Mouse (Mus musculus) cortical plate, adult 2 months (tissue): ENCODE data around the gene Hist1h2bn. TPM values are rescaled to one million over a fixed set of nuclear protein-coding genes. Genes with fewer than 3 reads are reported as not detected.
"Not testable (repeated sequence)": the region's sequence is repeated elsewhere in the genome, so short reads cannot be mapped to it uniquely, and the experiment has no call there.

Source experiments
- H3K27ac ChIP-seq: fragments of 200-500 bp; 2 replicates; pipeline ENCODE4 v1.5.1; 2012; ENCODE audit warnings: low read length, control low read depth, inconsistent platforms; ENCODE audit not compliant: insufficient read depth
- H3K4me1 ChIP-seq: fragments of 200-500 bp; 2 replicates; pipeline ENCODE4 v1.6.1; 2011; ENCODE audit warnings: low read length; ENCODE audit not compliant: control insufficient read depth, insufficient read depth
- H3K4me3 ChIP-seq: fragments of 200-500 bp; 2 replicates; pipeline ENCODE4 v1.5.1; 2011; ENCODE audit warnings: mild to moderate bottlenecking, low read length, control low read depth; ENCODE audit not compliant: insufficient read depth
- CTCF ChIP-seq: fragments of 200-500 bp; IDR thresholded peaks from 2 replicates; pipeline ENCODE4 v1.5.1; 2011; ENCODE audit warnings: mild to moderate bottlenecking, control low read depth, low read length; ENCODE audit not compliant: insufficient read depth; ENCODE audit errors: extremely low read depth
- POLR2A ChIP-seq: fragments of 200-500 bp; IDR thresholded peaks from 2 replicates; pipeline ENCODE4 v1.6.1; 2011; ENCODE audit warnings: mild to moderate bottlenecking, low read length, control low read depth; ENCODE audit not compliant: insufficient read depth; ENCODE audit errors: extremely low read depth
- polyA plus RNA-seq: library from polyadenylated mRNA; depleted of rRNA; stranded (reverse); fragments of >200 nt; gene quantifications from 2 replicates; pipeline ENCODE4 v1.2.3, GENCODE M21; 2012

The Hist1h2bn gene
- polyA plus RNA-seq, 1 experiment = 2.7 TPM

DNA sequence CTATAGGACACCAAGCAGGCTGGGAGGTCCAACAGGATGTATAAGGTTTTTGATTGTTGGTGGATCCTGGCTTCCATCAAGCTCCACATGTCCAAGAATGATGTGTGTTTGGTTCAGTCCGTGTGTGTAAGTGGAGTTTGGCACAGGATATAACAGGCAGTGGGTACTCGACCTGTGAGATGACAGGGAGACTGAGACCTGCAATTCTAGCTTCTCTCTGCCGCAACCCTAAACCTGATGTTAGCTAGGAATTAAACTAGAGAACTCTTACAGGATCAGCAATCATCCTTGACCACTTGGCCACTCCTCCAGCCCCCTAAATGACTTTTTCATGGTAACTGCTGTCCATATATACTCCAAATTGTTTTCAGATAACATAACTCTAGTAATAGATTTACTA, 1.6 kb upstream of the Hist1h2bn start:
- no peak overlapping the region for H3K27ac ChIP-seq

DNA sequence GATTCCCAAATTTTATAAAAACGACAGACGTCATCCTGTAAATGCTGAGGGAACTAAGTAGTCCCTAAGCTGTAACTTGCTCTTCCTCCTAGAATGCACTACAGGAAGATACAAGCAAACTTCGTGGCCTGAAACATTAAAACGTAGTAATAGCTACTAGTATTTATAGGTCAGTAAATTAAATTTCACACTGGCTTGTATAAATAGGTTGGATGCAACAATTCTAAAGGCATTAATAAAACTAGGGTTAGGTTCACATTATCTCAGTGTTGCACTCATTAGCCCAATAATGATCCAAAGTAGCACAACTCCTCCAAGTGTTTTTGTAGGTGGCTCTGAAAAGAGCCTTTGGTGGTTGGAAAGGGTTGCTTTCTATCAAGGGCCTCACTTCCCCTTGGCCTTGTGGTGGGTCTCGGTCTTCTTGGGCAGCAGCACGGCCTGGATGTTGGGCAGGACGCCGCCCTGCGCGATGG, 836 bp upstream of the Hist1h2bn start:
- H3K27ac ChIP-seq = peak overlapping the region; percentile 88
- H3K4me3 ChIP-seq = peak overlapping the region; percentile 56
- peaks cover 2% of the 10 kb centered on the region; the same call in 1 of the 2 replicates for H3K4me1 ChIP-seq
- TF ChIP-seq CTCF (no peak), POLR2A (no peak)

More for the DNA sequence above, 1.6 kb upstream of the Hist1h2bn start:
- Histone ChIP-seq H3K4me3 (no peak overlapping the region), H3K4me1 (peaks cover 2% of the 10 kb centered on the region; the same call in 1 of the 2 replicates)
- no peak for TF ChIP-seq POLR2A
- no peak for TF ChIP-seq CTCF

DNA sequence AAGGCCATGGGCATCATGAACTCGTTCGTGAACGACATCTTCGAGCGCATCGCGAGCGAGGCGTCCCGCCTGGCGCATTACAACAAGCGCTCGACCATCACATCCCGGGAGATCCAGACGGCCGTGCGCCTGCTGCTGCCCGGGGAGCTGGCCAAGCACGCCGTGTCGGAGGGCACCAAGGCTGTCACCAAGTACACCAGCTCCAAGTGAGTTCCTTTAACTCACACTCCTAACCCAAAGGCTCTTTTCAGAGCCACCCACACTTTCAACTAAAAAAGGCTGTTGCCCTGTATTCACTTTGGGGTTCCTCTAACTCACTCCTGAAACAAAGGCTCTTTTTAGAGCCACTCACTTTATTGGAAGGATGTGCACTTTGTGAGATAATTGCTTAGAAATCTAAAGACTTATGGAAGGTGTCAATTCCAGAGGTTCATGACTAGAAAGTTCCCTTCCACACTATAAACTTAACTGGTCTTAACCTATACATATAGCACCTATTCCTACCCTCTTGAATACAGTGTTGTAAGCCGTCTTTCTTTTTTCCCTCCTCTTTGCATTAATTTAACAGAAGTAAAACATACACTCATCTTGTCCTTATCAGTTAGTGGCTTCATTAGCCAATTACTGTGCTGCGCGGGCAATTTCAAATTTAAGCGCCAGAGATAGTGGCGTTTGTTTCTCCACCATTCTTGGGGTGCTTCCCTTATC, 525 bp downstream of the Hist1h2bn start:
- H3K4me3 ChIP-seq = peak overlapping the region; percentile 56; the same call in 1 of the 2 replicates
- not testable (repeated sequence) for H3K27ac ChIP-seq, H3K4me1 ChIP-seq

DNA sequence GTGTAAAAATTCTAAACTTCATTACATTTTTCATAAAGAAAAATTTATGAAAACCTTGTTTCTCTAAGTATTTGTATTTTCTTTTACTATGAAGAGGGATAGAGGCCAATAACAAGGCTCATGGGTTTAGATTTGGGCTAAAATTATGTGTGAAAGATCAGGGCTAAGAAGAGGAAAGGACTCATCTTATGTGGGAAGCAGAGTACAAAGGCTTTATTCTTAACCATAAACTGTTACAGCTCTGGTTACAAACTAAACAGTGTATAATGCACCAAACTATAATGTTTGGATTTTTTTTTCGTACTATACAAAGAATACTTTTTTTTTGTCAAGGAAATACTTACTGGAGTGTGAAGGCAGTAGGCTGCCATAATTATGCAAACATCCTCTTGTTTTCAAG, 1.8 kb downstream of the Hist1h2bn start:
- Histone ChIP-seq H3K4me1 (no peaks in the 10 kb centered on the region), H3K27ac (no peak overlapping the region), H3K4me3 (no peak overlapping the region)
- TF ChIP-seq CTCF (no peak), POLR2A (no peak)

DNA sequence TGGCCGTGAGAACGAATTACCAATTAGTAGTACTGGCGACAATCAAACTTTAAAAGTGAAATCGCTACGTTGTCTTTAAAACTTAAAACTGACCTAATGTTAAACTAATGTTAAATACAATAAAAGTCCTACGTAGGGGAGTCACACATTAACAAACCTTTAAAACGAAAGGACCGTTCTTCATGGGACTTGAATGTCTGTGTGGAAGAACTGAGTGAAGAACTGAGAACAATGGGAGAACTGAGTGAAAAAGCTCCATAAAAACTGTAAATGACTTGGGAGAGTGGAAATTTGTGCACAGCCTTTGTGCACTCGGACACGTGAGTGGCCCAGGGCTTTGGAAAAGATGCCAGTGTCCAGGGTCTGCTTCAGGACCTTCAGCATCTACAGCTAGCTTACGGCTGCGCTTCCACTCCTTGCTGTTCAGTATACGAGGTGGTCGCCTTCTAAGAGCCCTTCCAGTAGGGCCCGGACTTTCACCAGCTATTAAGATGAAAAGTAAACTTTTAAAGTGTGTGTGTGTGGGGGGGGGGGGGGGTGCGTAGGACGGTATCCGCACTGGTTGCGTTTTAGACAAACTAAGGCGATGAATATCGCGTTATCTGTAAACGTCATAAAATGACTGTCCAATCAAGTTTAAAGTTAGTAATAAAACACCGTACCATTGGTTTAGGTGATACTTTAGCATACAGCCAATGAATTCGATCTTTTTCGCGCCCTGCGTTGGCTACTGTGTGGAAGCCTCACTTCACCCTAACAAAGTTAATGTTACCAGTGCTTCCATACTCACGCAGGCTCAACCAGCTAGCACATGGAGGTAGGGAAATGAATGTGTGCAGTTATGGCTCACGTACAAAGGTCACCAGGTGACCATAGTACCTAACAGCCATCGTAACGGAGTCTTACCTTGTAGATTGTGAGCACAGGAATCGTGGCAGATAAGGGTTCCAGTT, 25.2 kb downstream of the Hist1h2bn start:
- Histone ChIP-seq H3K4me1 (no peaks in the 10 kb centered on the region; the same call in 1 of the 2 replicates), H3K27ac (no peak overlapping the region), H3K4me3 (peak overlapping the region; percentile 38)
- TF ChIP-seq CTCF (no peak), POLR2A (no peak)

DNA sequence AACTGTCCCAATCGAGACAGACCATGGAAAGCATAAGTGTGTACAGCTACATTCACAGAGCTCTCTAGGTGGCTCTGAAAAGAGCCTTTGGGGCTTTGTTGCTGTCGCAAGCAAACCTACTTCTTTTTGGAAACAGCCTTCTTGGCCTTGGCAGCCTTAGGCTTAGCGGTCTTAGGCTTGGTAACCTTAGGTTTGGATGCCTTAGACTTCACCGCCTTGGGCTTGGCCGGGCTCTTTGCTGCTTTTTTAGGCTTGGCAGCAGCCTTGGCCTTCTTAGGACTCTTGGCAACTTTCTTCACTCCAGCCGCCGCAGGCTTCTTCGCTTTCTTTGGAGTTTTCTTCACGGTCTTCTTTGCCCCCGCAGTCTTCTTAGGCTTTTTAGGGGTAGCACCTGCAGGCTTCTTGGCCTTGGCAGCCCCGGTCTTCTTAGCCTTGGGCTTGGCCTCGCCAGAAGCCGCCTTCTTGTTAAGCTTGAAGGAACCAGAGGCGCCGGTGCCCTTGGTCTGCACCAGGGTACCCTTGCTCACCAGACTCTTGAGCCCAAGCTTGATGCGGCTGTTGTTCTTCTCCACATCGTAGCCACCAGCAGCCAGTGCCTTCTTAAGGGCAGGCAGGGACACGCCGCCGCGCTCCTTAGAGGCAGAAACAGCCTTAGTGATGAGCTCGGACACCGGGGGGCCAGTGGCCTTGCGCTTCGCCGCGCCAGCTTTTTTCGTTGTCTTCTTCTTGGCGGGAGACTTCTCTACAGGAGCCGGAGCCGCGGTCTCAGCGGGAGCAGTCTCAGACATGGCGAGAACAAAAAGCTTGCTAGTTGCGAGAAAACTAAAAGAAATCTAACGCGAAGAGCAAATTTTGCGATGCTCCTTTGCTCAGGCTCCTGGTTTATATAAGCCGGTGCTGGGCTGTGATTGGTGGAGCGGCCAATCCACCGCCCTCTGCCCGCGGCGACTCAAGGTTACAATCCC, 26.1 kb downstream of the Hist1h2bn start, which contains the start of gene Hist1h1b:
Hist1h1b (minus strand) TSS at position 859 of the 965 bp plus-strand sequence.
- H3K4me1 ChIP-seq = no peaks in the 10 kb centered on the region; the same call in 1 of the 2 replicates
- H3K4me3 ChIP-seq = peak within 1 kb of the TSS; percentile 38
- TF ChIP-seq CTCF (no peak), POLR2A (peak; percentile 45; the same call in 1 of the 2 replicates)
- peak within 1 kb of the TSS; percentile 55 for H3K27ac ChIP-seq

DNA sequence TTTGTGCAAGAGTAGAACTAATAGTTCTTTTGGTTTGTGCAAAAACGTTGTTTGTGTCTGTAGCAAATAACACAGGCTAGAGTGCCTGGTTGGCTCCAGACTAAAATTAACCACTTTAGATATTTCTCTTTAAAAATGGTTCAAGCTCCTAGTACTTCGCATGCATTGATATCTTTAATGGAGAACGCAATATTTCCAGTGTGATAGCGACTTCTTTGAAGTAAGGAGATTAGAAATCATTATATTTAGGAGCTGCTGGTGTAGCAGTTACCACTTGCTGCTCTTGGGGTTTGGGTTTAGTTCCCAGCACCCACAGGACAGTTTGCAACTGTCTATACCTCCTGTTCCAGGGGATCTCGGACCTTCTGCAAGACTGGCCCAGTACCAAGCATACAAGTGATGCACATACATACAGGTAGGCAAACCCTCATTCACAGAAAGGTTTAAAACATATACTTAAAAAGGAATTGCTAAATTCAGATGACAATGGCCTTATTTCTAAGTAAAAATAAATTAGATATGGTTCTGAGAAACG, 27.2 kb downstream of the Hist1h2bn start:
- no peaks in the 10 kb centered on the region; the same call in 1 of the 2 replicates for H3K4me1 ChIP-seq

DNA sequence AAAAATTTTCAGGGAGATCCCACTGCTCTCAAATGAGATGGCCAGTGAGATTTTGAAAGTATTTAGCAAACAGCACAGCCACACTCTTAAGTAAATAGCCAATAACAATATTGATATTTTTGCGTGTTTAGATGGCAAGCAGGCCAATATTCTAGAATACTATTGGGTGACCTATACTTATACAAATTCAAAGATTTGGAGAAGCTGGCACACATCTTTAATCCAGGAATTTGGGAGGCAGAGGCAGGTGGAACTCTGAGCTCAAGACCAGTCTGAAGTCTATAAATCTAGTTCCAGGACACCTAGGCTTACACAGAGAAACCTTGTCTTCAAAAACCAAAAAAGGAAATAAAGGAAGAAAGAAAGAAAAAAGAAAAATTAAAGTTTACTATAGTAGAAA, 27.7 kb downstream of the Hist1h2bn start:
- no peak overlapping the region for H3K27ac ChIP-seq
- no peaks in the 10 kb centered on the region; the same call in 1 of the 2 replicates for H3K4me1 ChIP-seq
- H3K4me3 ChIP-seq = no peak overlapping the region
- TF ChIP-seq CTCF (no peak), POLR2A (no peak)

More for the DNA sequence above, 27.2 kb downstream of the Hist1h2bn start:
- TF ChIP-seq POLR2A (no peak), CTCF (no peak)
- no peak overlapping the region; the same call in 1 of the 2 replicates for H3K4me3 ChIP-seq
- H3K27ac ChIP-seq = no peak overlapping the region

DNA sequence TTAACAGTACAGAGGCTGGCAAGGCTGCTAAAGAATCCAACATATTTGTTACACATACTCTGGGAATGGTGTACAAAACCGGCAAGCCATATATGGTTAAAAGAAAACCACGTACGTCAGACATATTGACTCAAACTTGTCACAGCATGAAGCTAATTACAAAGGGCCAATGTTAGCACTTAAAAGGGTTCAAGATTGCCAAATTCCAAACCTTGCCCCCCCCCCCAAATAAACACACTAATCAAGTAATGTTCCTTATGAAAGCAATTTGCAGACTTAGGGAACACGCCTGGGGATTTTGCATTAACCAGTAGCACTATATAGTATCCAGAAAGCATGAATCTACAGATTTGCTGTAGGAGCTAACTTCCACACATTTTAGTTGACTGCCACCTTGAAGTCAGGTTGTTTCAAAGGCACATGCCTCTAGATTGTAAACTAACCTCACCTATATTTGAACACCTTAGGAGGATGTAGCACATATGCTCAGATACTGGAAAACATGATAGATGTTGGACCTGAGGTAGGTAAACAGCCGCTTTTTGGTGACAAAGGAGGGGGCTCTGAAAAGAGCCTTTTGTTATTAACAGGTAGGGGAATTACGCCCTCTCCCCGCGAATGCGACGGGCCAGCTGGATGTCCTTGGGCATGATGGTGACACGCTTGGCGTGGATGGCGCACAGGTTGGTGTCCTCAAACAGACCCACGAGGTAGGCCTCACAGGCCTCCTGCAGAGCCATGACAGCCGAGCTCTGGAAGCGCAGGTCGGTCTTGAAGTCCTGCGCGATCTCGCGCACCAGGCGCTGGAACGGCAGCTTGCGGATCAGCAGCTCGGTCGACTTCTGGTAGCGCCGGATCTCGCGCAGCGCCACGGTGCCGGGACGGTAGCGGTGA, 28.7 kb downstream of the Hist1h2bn start:
- Histone ChIP-seq H3K4me3 (peak overlapping the region; percentile 49), H3K27ac (peak overlapping the region; percentile 23; the same call in 1 of the 2 replicates)
- not testable (repeated sequence) for H3K4me1 ChIP-seq
